Mouse (Mus musculus) kidney, adult 2 months (tissue): ENCODE measurements around the gene Arpc5. TPM values are rescaled to one million over a fixed set of nuclear protein-coding genes. Genes with fewer than 3 reads are reported as not detected.
A peak's percentile ranks its signal among the peaks of the same experiment; 100 is the strongest.

Experiments
- DNase-seq: peaks from one replicate; pipeline ENCODE4 v3.0.0; 2021
- H3K27ac ChIP-seq: fragments of 200-500 bp; 2 replicates; pipeline ENCODE4 v1.5.1; 2012; ENCODE audit warnings: low read depth, low read length, control low read depth, inconsistent platforms; ENCODE audit not compliant: insufficient read depth
- H3K27me3 ChIP-seq: fragments of 200-500 bp; replicated peaks from 2 replicates; pipeline ENCODE4 v1.6.1; 2012; ENCODE audit warnings: mild to moderate bottlenecking, moderate library complexity, low read length, inconsistent platforms; ENCODE audit not compliant: control insufficient read depth, insufficient read depth
- H3K36me3 ChIP-seq: fragments of 200-500 bp; 2 replicates; pipeline ENCODE4 v1.6.1; 2012; ENCODE audit warnings: mild to moderate bottlenecking, moderate library complexity, low read length, inconsistent platforms; ENCODE audit not compliant: control insufficient read depth, insufficient read depth
- H3K4me1 ChIP-seq: fragments of 200-500 bp; 2 replicates; pipeline ENCODE4 v1.6.1; 2011; ENCODE audit warnings: low read length; ENCODE audit not compliant: control insufficient read depth, insufficient read depth
- H3K4me3 ChIP-seq: fragments of 200-500 bp; 2 replicates; pipeline ENCODE4 v1.5.1; 2011; ENCODE audit warnings: mild to moderate bottlenecking, low read depth, low read length, control low read depth; ENCODE audit not compliant: insufficient read depth
- CTCF ChIP-seq: fragments of 200-500 bp; conservative IDR thresholded peaks from 2 replicates; pipeline ENCODE4 v1.5.1; 2011; ENCODE audit warnings: low read depth, mild to moderate bottlenecking, control low read depth, low read length, moderate library complexity, mixed read lengths; ENCODE audit not compliant: insufficient read depth, insufficient read length
- POLR2A ChIP-seq: fragments of 200-500 bp; IDR thresholded peaks from one replicate; pipeline ENCODE4 v1.6.1; 2011; ENCODE audit warnings: low read depth, low read length, control low read depth
- WGBS: fragments of 180-500 bp; shearing (Covaris S2); methylation state at CpG from one replicate; pipeline ENCODE4 v1.1.7; 2018; 5-methylcytosine and 5-hydroxymethylcytosine counted together
- polyA plus RNA-seq: library from polyadenylated mRNA; depleted of rRNA; stranded (reverse); fragments of >200 nt; gene quantifications from 2 replicates; pipeline ENCODE4 v1.2.3, GENCODE M21; 2012; rRNA removed

Arpc5 gene
- polyA plus RNA-seq, 1 experiment, result 67.4 TPM

DNA sequence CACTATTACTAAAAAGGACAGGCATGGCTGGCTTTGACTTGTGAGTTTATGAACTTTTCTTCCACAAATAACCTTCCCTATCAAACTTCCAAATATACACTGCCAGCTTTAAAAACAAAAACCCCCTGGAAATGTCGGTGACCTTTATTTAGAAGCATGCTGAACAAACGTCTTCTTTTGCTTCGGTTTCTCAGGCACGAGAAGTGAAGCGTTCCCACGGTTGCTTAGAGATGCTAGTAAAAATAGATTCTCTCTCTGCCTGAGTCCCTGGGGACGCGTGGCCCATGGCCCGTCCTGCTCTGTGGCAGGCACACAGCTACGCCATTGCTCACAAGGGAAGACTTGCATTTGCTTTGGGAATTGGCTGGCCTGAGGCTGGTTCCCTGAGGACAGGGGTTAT, 51.5 kb downstream of the Arpc5 start:
- DNase-seq, result peak; percentile 68
- 26% methylated on average over 10 of the region's 10 CpGs for WGBS
- no peaks in the 10 kb centered on the region for H3K27me3 ChIP-seq
- no peak overlapping the region for H3K4me3 ChIP-seq
- no peaks in the 10 kb centered on the region for H3K36me3 ChIP-seq
- H3K4me1 ChIP-seq, result 0 out of 2 replicates have a peak, but pooled peaks cover 3% of the 10 kb centered on the region
- peak overlapping the region; percentile 79 for H3K27ac ChIP-seq
- no peak for TF ChIP-seq CTCF
- no peak for TF ChIP-seq POLR2A

DNA sequence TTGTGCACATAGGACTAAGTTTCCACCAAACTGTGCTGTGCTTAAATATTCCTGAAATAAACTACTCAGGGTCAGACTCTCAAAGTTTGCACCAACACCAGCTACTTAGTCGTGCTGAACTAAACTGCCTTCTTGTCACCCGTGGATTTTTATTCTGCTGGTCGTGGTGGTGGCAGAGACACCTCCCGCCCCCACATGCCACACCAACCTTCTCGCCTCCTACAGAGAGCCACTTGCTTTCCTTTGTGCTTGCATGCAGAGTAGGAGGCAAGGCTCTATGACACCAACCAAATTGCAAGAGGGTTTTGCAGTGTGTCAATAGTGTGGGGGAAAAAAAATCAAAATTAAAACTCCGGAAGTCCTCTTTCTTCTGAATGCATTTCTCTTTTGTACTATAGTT, 53.2 kb downstream of the Arpc5 start:
- Histone ChIP-seq H3K4me3 (no peak overlapping the region), H3K27ac (no peak overlapping the region), H3K36me3 (no peaks in the 10 kb centered on the region), H3K4me1 (0 out of 2 replicates have a peak, but pooled peaks cover 3% of the 10 kb centered on the region), H3K27me3 (no peaks in the 10 kb centered on the region)
- DNase-seq, result no peak
- no peak for TF ChIP-seq POLR2A
- no peak for TF ChIP-seq CTCF
- 79% methylated on average over 6 of the region's 6 CpGs for WGBS

DNA sequence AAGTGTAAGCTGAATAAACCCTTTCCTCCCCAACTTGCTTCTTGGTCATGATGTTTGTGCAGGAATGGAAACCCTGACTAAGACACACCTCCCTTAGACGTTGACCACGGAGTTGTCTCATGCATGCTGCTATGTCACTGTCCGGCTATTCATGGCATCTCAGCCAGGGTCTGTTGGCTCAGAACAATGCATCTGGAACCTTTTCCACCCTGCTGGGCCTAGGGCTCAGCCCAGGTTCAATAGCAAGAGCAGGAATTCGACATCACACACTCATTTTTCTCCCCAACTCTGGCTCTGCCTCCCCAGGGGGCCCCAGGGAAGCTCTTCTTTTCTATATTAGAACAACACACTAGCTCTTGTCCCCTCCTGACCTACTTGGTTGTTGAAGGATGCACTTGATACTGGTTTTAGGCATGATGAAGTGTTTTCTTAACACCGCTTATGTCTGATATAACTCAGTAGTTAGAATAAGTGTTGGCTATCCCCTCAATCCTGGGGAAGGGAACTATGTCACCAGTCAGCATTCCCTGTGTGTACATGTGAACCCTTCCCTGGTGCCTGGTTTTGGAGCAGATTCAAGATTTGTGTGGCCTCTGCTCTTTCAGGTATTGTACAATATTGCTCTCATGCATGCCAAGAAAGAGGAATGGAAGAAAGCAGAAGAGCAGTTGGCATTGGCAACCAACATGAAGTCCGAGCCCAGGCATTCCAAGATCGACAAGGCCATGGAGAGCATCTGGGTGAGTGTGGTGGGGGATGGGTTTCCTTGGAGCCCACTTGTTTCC, 54.8 kb downstream of the Arpc5 start:
- 77% methylated on average over 7 of the region's 7 CpGs for WGBS
- H3K27ac ChIP-seq, result no peak overlapping the region
- 0 out of 2 replicates have a peak, but pooled peaks cover 3% of the 10 kb centered on the region for H3K4me1 ChIP-seq
- H3K36me3 ChIP-seq, result no peaks in the 10 kb centered on the region
- DNase-seq, result no peak
- TF ChIP-seq POLR2A (no peak), CTCF (no peak)
- H3K4me3 ChIP-seq, result no peak overlapping the region
- H3K27me3 ChIP-seq, result no peaks in the 10 kb centered on the region

- Histone ChIP-seq H3K27me3 (no peaks in the 10 kb centered on the region), H3K4me3 (no peak overlapping the region), H3K27ac (no peak overlapping the region), H3K4me1 (0 out of 2 replicates have a peak, but pooled peaks cover 3% of the 10 kb centered on the region), H3K36me3 (no peaks in the 10 kb centered on the region)
- DNase-seq, result no peak
- 92% methylated on average over 4 of the region's 4 CpGs for WGBS
- no peak for TF ChIP-seq POLR2A
- TF ChIP-seq CTCF, result no peak
Observed at GRCm38 (mm10) chr1:152821746-152822145, 55.4 kb downstream of the Arpc5 start.

DNA sequence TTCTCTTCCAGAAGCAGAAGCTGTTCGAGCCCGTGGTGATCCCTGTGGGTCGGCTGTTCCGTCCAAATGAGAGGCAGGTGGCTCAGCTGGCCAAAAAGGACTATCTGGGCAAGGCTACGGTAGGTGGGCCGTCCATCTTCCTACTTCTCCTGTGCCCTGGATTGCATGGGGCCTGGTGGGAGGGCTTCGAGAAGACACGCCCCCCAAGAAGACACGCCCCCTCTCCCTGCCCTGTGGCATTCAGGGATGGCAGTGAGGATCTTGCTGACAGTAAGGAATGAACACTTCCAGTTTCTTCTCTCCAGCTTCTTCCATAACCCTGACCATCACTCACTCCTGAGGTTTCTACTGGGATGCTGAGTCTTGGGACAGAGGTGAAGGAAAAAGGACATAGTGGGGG, 57.9 kb downstream of the Arpc5 start:
- 75% methylated on average over 9 of the region's 9 CpGs for WGBS
- H3K27me3 ChIP-seq, result no peaks in the 10 kb centered on the region
- H3K4me3 ChIP-seq, result no peak overlapping the region
- DNase-seq, result no peak
- H3K36me3 ChIP-seq, result no peaks in the 10 kb centered on the region
- no peak overlapping the region for H3K27ac ChIP-seq
- TF ChIP-seq CTCF (no peak), POLR2A (no peak)
- no peaks in the 10 kb centered on the region for H3K4me1 ChIP-seq

Other genes starting within 250 kb of the Arpc5 start
- gene Apobec4, start 16.0 kb upstream of the Arpc5 start, polyA plus RNA-seq, result not detected in 2 replicates
- gene Rgl1, start 191 bp upstream of the Arpc5 start, polyA plus RNA-seq, result 68.4 and 73.2 TPM in 2 replicates
- 2.6 and 4.2 TPM in 2 replicates for gene Ncf2, start 33.7 kb downstream of the Arpc5 start, polyA plus RNA-seq
- gene Smg7, start 136.1 kb downstream of the Arpc5 start, polyA plus RNA-seq, result 46.8 and 56.1 TPM in 2 replicates
- 0.27 and 0.41 TPM in 2 replicates for gene Nmnat2, start 188.5 kb downstream of the Arpc5 start, polyA plus RNA-seq